Mouse (Mus musculus) adrenal gland, adult 18-20 months (tissue): ENCODE measurements at regions not wholly inside any gene's neighbourhood (a gene's known extent, or its start where the extent isn't known, plus 50 kb on each side); places are given as distances from the start of the nearest gene placed in this dataset.

Source experiments
- DNase-seq, 2 experiments: peaks; one replicate each; pipeline ENCODE4 v3.0.0; 2021 to 2022; ENCODE audit warnings: low spot score in 2 of 2

GRCm38 (mm10) chr10:45009676-45010075 lies 57.3 kb upstream of the Prep start:
- DNase-seq = no peak

GRCm38 (mm10) chr10:45009235-45009634 lies 57.8 kb upstream of the Prep start:
- DNase-seq = no peak

GRCm38 (mm10) chr10:45004037-45004653 lies 62.9 kb upstream of the Prep start:
- no peak for DNase-seq

- DNase-seq = peak in 1 of 2 experiments; percentile 10
These were observed 63.7 kb upstream of the Prep start for GRCm38 (mm10) chr10:45003344-45003681.

- DNase-seq = no peak
These were observed 64.2 kb upstream of the Prep start for GRCm38 (mm10) chr10:45002637-45003343.

GRCm38 (mm10) chr10:45000873-45001859 lies 65.8 kb upstream of the Prep start:
- peak; percentile 36 to 45 for DNase-seq

GRCm38 (mm10) chr10:45000027-45000840 lies 66.8 kb upstream of the Prep start:
- DNase-seq = peak in 1 of 2 experiments; percentile 21

GRCm38 (mm10) chr10:44997906-44998289 lies 69.1 kb upstream of the Prep start:
- no peak for DNase-seq

- peak in 1 of 2 experiments; percentile 15 for DNase-seq
These were observed 69.7 kb upstream of the Prep start for GRCm38 (mm10) chr10:44997184-44997905.

GRCm38 (mm10) chr10:44995756-44996155 lies 71.2 kb upstream of the Prep start:
- no peak for DNase-seq

GRCm38 (mm10) chr10:44994385-44995281 lies 72.4 kb upstream of the Prep start:
- no peak for DNase-seq

- DNase-seq = no peak
These were observed 73.3 kb upstream of the Prep start for GRCm38 (mm10) chr10:44993470-44994260.

- DNase-seq = no peak
These were observed 77.5 kb upstream of the Prep start for GRCm38 (mm10) chr10:44989539-44989938.

GRCm38 (mm10) chr10:44988756-44989155 lies 78.2 kb upstream of the Prep start:
- no peak for DNase-seq

GRCm38 (mm10) chr10:44987615-44988014 lies 79.4 kb upstream of the Prep start:
- no peak for DNase-seq

GRCm38 (mm10) chr10:44981913-44982312 lies 85.1 kb upstream of the Prep start:
- DNase-seq = no peak

- DNase-seq = no peak
These were observed 90.2 kb upstream of the Prep start for GRCm38 (mm10) chr10:44976815-44977214.

- no peak for DNase-seq
These were observed 95.1 kb upstream of the Prep start for GRCm38 (mm10) chr10:44971911-44972310.
